Mouse (Mus musculus): ENCODE measurements at regions not wholly inside any gene's neighbourhood (a gene's known extent, or its start where the extent isn't known, plus 50 kb on each side); places are given as distances from the start of the nearest gene placed in this dataset.

DNA sequence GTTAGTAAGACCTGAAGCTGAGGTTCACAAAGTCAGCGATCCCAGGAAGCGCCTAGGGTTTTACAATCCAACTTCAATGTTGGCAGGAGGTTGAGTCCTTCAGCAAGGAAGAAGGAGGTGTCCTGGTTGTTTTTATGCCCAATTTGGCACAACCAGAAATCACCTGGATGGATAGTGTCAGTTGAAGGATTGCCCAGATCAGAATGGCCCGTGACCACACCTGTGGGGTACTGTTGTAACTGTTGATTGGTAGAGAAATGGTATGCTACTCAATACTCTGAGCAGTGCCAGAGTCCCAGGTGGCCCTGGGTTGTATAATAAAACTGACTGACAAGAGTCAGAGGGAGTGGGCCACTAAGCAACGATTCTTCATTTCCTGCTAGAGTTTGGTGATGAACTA is 140.2 kb downstream of the Cartpt start:
- TF ChIP-seq TAL1 (IDR thresholded peaks at IDR 0.05; ENCODE audit: low read length) (no peak), GATA1 (IDR thresholded peaks at IDR 0.05; ENCODE audit: low read length) (no peak)
